Mouse (Mus musculus): Measurements from ENCODE around the gene Klk1b22.
"Not testable (repeated sequence)": the region's sequence is repeated elsewhere in the genome, so short reads cannot be mapped to it uniquely, and the experiment has no call there.

Klk1b22 gene

GRCm38 (mm10) chr7:44112373-44112772 is at the start of gene Klk1b22:
Gene Klk1b22 (plus strand): TSS chr7:44112673.
- no peak for DNase-seq

- no peak for DNase-seq
Observed at GRCm38 (mm10) chr7:44072117-44072516, 40.4 kb upstream of the Klk1b22 start.

GRCm38 (mm10) chr7:44077703-44078102 is 34.8 kb upstream of the Klk1b22 start:
- no peak for DNase-seq

- no peak for DNase-seq
Observed at GRCm38 (mm10) chr7:44096111-44096510, 16.4 kb upstream of the Klk1b22 start.

GRCm38 (mm10) chr7:44102028-44102427 is 10.4 kb upstream of the Klk1b22 start, which contains the start of gene Klk1b21:
Gene Klk1b21 (plus strand): TSS chr7:44102328.
- DNase-seq = not testable (repeated sequence)

GRCm38 (mm10) chr7:44123445-44123844 is 11.0 kb downstream of the Klk1b22 start:
- no peak for DNase-seq

- no peak for DNase-seq
Observed at GRCm38 (mm10) chr7:44136467-44136866, 24.0 kb downstream of the Klk1b22 start, which contains the start of gene Klk1b16. Gene Klk1b16 (plus strand): TSS chr7:44136767.
